Mouse (Mus musculus) CH12.LX (cell line): Measurements from ENCODE around the gene Fam160a1. TPM values are rescaled to one million over a fixed set of nuclear protein-coding genes. Genes with fewer than 3 reads are reported as not detected.

Source experiments
- DNase-seq: peaks from one replicate; pipeline ENCODE4 v3.0.0-alpha.2; 2013; ENCODE audit errors: extremely low read depth
- H3K27ac ChIP-seq: 2 replicates; pipeline ENCODE4 v1.5.1; 2012; ENCODE audit warnings: low read depth, mild to moderate bottlenecking, control low read depth, moderate library complexity; ENCODE audit not compliant: insufficient read depth
- H3K27me3 ChIP-seq: replicated peaks from 2 replicates; pipeline ENCODE3; 2012; ENCODE audit warnings: inconsistent platforms
- H3K36me3 ChIP-seq, 2 experiments: replicated peaks in 1 of 2; 2 replicates each; pipeline versions ENCODE3 to v1.6.1; 2012; ENCODE audit warnings: inconsistent platforms in 1 of 2, low read length in 1 of 2, mild to moderate bottlenecking in 1 of 2, mixed read lengths in 1 of 2, moderate library complexity in 1 of 2; ENCODE audit not compliant: control insufficient read depth in 1 of 2, insufficient read depth in 1 of 2
- H3K4me1 ChIP-seq, 2 experiments: 2 replicates each; pipeline ENCODE4 v1.6.1; 2012; ENCODE audit warnings: inconsistent platforms in 1 of 2, moderate library complexity in 1 of 2; ENCODE audit not compliant: insufficient read depth in 2 of 2, control insufficient read depth in 1 of 2
- H3K4me2 ChIP-seq: 2 replicates; pipeline ENCODE4 v1.6.1; 2012; ENCODE audit warnings: low read depth, mild to moderate bottlenecking, control low read depth; ENCODE audit not compliant: poor library complexity, insufficient read depth, severe bottlenecking
- H3K4me3 ChIP-seq, 3 experiments: fragments of 150-350 bp in 1 of 3; sonication (generic) in 1 of 3; replicated peaks in 1 of 3; 2 replicates each; pipeline versions ENCODE3 to v1.5.1; 2011 to 2012; ENCODE audit warnings: low read depth in 2 of 3, low read length in 2 of 3, mild to moderate bottlenecking in 2 of 3, moderate library complexity in 2 of 3, control low read depth in 1 of 3, improper control_type of control experiment in 1 of 3, inconsistent platforms in 1 of 3, mixed read lengths in 1 of 3; ENCODE audit not compliant: poor library complexity in 1 of 3
- H3K79me2 ChIP-seq: replicated peaks from 2 replicates; pipeline ENCODE4 v1.6.1; 2012; ENCODE audit warnings: mild to moderate bottlenecking, moderate library complexity; ENCODE audit not compliant: control insufficient read depth, poor library complexity, insufficient read depth, severe bottlenecking; ENCODE audit errors: extremely low read depth
- H3K9ac ChIP-seq: 2 replicates; pipeline ENCODE4 v1.6.1; 2012; ENCODE audit warnings: low read depth, mild to moderate bottlenecking, control low read depth, moderate library complexity; ENCODE audit not compliant: insufficient read depth
- H3K9me3 ChIP-seq: replicated peaks from 2 replicates; pipeline ENCODE3; 2012; ENCODE audit warnings: low read length, inconsistent platforms, mixed read lengths
- CHD1 ChIP-seq: IDR thresholded peaks from 2 replicates; pipeline ENCODE4 v1.6.1; 2012; ENCODE audit warnings: low read depth, low read length, improper control_type of control experiment, inconsistent platforms
- CTCF ChIP-seq, 2 experiments: IDR thresholded peaks in 1 of 2; conservative IDR thresholded peaks in 1 of 2; 2 replicates each; pipeline ENCODE4 v1.5.1; 2011 to 2012; ENCODE audit warnings: low read depth in 2 of 2, low read length in 2 of 2, improper control_type of control experiment in 1 of 2, inconsistent platforms in 1 of 2, mild to moderate bottlenecking in 1 of 2, moderate library complexity in 1 of 2
- EP300 ChIP-seq: IDR thresholded peaks from 2 replicates; pipeline ENCODE4 v1.6.1; 2011; ENCODE audit warnings: low read length, improper control_type of control experiment
- GABPA ChIP-seq: IDR thresholded peaks from 2 replicates; pipeline ENCODE4 v1.6.1; 2012; ENCODE audit warnings: low read depth, low read length, improper control_type of control experiment, inconsistent platforms; ENCODE audit not compliant: insufficient replicate concordance
- IRF4 ChIP-seq: IDR thresholded peaks from 2 replicates; pipeline ENCODE4 v1.6.1; 2014; ENCODE audit warnings: low read depth, mild to moderate bottlenecking, inconsistent platforms, low read length, improper control_type of control experiment
- JUN ChIP-seq: IDR thresholded peaks from 2 replicates; pipeline ENCODE4 v1.6.1; 2011; ENCODE audit warnings: low read depth, mild to moderate bottlenecking, low read length, improper control_type of control experiment, moderate library complexity; ENCODE audit not compliant: insufficient read depth
- MAZ ChIP-seq: IDR thresholded peaks from 2 replicates; pipeline ENCODE4 v1.6.1; 2012; ENCODE audit warnings: low read depth, mild to moderate bottlenecking, inconsistent platforms, low read length, improper control_type of control experiment, moderate library complexity
- MYC ChIP-seq: IDR thresholded peaks from 2 replicates; pipeline ENCODE4 v1.6.1; 2011; ENCODE audit warnings: low read depth, mild to moderate bottlenecking, improper control_type of control experiment, low read length
- NELFE ChIP-seq: IDR thresholded peaks from 2 replicates; pipeline ENCODE4 v1.6.1; 2011; ENCODE audit warnings: low read depth, low read length, improper control_type of control experiment
- POLR2A ChIP-seq: IDR thresholded peaks from 2 replicates; pipeline ENCODE4 v1.6.1; 2011; ENCODE audit warnings: low read depth, mild to moderate bottlenecking, improper control_type of control experiment, low read length
- RAD21 ChIP-seq: IDR thresholded peaks from 2 replicates; pipeline ENCODE4 v1.6.1; 2011; ENCODE audit warnings: low read depth, mild to moderate bottlenecking, low read length, improper control_type of control experiment, moderate library complexity
- SIN3A ChIP-seq: IDR thresholded peaks from 2 replicates; pipeline ENCODE4 v1.6.1; 2012; ENCODE audit warnings: low read length, improper control_type of control experiment, inconsistent platforms
- SMC3 ChIP-seq: IDR thresholded peaks from 2 replicates; pipeline ENCODE4 v1.6.1; 2011; ENCODE audit warnings: low read depth, low read length, improper control_type of control experiment
- TBP ChIP-seq: conservative IDR thresholded peaks from 2 replicates; pipeline ENCODE4 v1.6.1; 2011; ENCODE audit warnings: low read depth, low read length, improper control_type of control experiment
- UBTF ChIP-seq: IDR thresholded peaks from 2 replicates; pipeline ENCODE4 v1.6.1; 2012; ENCODE audit warnings: low read depth, mild to moderate bottlenecking, inconsistent platforms, low read length, improper control_type of control experiment, moderate library complexity
- USF1 ChIP-seq: IDR thresholded peaks from 2 replicates; pipeline ENCODE4 v1.6.1; 2014; ENCODE audit warnings: low read depth, mild to moderate bottlenecking, inconsistent platforms, low read length, improper control_type of control experiment
- USF2 ChIP-seq: conservative IDR thresholded peaks from 2 replicates; pipeline ENCODE4 v1.6.1; 2011; ENCODE audit warnings: low read depth, low read length, improper control_type of control experiment
- ZKSCAN1 ChIP-seq: IDR thresholded peaks from 2 replicates; pipeline ENCODE4 v1.6.1; 2012; ENCODE audit warnings: low read depth, inconsistent platforms, low read length, improper control_type of control experiment, borderline replicate concordance
- ZMIZ1 ChIP-seq: IDR thresholded peaks from 2 replicates; pipeline ENCODE4 v1.6.1; 2012; ENCODE audit warnings: low read depth, mild to moderate bottlenecking, inconsistent platforms, low read length, improper control_type of control experiment
- ZNF384 ChIP-seq: IDR thresholded peaks from 2 replicates; pipeline ENCODE4 v1.6.1; 2012; ENCODE audit warnings: low read depth, low read length, improper control_type of control experiment, inconsistent platforms
- dilution Hi-C: fragments of 300-500 bp; cut with MboI; formaldehyde crosslinking; loops from 2 replicates; pipeline ENCODE4 v1.14.3; 2020; ENCODE audit warnings: low sequenced_read_pairs; ENCODE audit not compliant: extremely low pct_unique_long_range_greater_than_20kb, extremely low pct_ligation_motif_present
- in situ Hi-C: fragments of 300-500 bp; cut with MboI; formaldehyde crosslinking; loops from 3 replicates; pipeline ENCODE4 v1.14.3; 2019; ENCODE audit warnings: low sequenced_read_pairs, low pct_ligation_motif_present, low pct_unique_long_range_greater_than_20kb, mixed read lengths
- polyA plus RNA-seq: library from polyadenylated mRNA; unstranded; fragments of >175 nt; gene quantifications from 2 replicates; pipeline ENCODE4 v1.2.1, GENCODE M21; 2012; ENCODE audit warnings: low read depth; ENCODE audit not compliant: insufficient read length
- total RNA-seq, 2 experiments: library from RNA; depleted of rRNA; stranded (reverse); fragments of 300-350 nt in 1 of 2; fragments of >200 nt in 1 of 2; gene quantifications; 2 replicates each; pipeline ENCODE4 v1.2.3; 2012 to 2014

The Fam160a1 gene
- total and polyA plus RNA-seq, 3 experiments = 0.17 to 0.41 (median 0.20) TPM

DNA sequence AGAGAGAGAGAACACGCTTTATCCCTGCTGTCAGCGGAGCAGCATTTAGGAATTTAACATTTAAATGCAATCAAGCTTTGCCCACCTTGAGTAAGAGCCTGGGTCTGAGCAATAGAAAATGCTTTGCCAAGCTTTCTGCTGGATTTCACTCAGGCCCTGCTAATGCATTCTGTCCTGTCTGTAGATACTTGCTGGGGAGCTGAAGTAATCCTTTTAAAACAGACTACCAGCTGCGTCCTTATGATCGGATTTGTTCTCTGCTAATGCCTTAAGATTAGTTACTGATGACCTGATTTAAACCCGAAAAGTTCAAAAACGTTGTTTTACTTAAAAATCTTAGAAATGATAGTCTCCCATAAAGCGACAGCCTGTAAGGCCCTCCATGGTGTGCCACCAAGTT, 136.0 kb downstream of the Fam160a1 start:
- H3K9ac ChIP-seq = no peak overlapping the region
- no peaks in the 10 kb centered on the region for H3K79me2 ChIP-seq
- no peaks in the 10 kb centered on the region for H3K27me3 ChIP-seq
- no peak overlapping the region for H3K4me3 ChIP-seq
- in situ Hi-C loops (no loop called here), dilution Hi-C loops (no loop called here)
- no peaks in the 10 kb centered on the region for H3K9me3 ChIP-seq
- no peak overlapping the region for H3K4me2 ChIP-seq
- DNase-seq = no peak
- H3K36me3 ChIP-seq = no peaks in the 10 kb centered on the region
- H3K4me1 ChIP-seq = no peaks in the 10 kb centered on the region
- TF ChIP-seq JUN = no peak
- TF ChIP-seq IRF4 = no peak
- TF ChIP-seq UBTF = no peak
- TF ChIP-seq SIN3A = no peak
- TF ChIP-seq GABPA = no peak
- no peak for TF ChIP-seq POLR2A
- TF ChIP-seq NELFE = no peak
- TF ChIP-seq SMC3 = no peak
- no peak for TF ChIP-seq MAZ
- no peak for TF ChIP-seq CHD1
- TF ChIP-seq EP300 = no peak
- no peak for TF ChIP-seq ZNF384
- no peak for TF ChIP-seq RAD21
- H3K27ac ChIP-seq = no peak overlapping the region

- in situ Hi-C loops = no loop called here
- Histone ChIP-seq H3K4me2 (no peak overlapping the region), H3K9ac (no peak overlapping the region)
These were observed 137.1 kb downstream of the Fam160a1 start for GRCm38 (mm10) chr3:85679960-85680359.

More at GRCm38 (mm10) chr3:85679960-85680359, 137.1 kb downstream of the Fam160a1 start:
- H3K9me3 ChIP-seq = no peaks in the 10 kb centered on the region
- H3K4me1 ChIP-seq = no peaks in the 10 kb centered on the region
- H3K36me3 ChIP-seq = no peaks in the 10 kb centered on the region
- dilution Hi-C loops = no loop called here
- TF ChIP-seq POLR2A = no peak
- TF ChIP-seq ZMIZ1 = no peak
- no peak for TF ChIP-seq MYC
- no peak for TF ChIP-seq CTCF (conservative IDR thresholded peaks at IDR 0.05 in 1 of 2, IDR thresholded peaks at IDR 0.05 in 1 of 2; ENCODE audit: low read depth in 2 of 2, low read length in 2 of 2)
- no peak for TF ChIP-seq ZKSCAN1
- TF ChIP-seq IRF4 = no peak
- no peak for TF ChIP-seq USF1
- TF ChIP-seq TBP = no peak
- TF ChIP-seq GABPA = no peak
- no peak for TF ChIP-seq CHD1
- no peak for TF ChIP-seq SMC3
- TF ChIP-seq USF2 = no peak
- TF ChIP-seq, all 38 proteins: peak for 0
- no peaks in the 10 kb centered on the region for H3K27me3 ChIP-seq
- no peak overlapping the region for H3K27ac ChIP-seq
- DNase-seq = no peak
- H3K4me3 ChIP-seq = no peak overlapping the region
- H3K79me2 ChIP-seq = no peaks in the 10 kb centered on the region
